Mouse (Mus musculus) gastrocnemius, adult 8-10 months (tissue): ENCODE measurements around the gene Tmem234. TPM values are rescaled to one million over a fixed set of nuclear protein-coding genes. Genes with fewer than 3 reads are reported as not detected.

Source experiments
- DNase-seq, 2 experiments: peaks; one replicate each; pipeline ENCODE4 v3.0.0; 2022; ENCODE audit warnings: low spot score in 2 of 2
- microRNA-seq: library from miRNA; unstranded; fragments of <30 nt; microRNA quantifications from one replicate; pipeline ENCODE4 v1.2.0, GENCODE M21; 2022
- total RNA-seq, 4 experiments: library from RNA; stranded (reverse); gene quantifications; 2 replicates each; pipeline ENCODE4 v1.2.4; 2022

Tmem234 gene
- total RNA-seq, 4 experiments from 2014 or later = 25.9 to 37.5 (median 29.7) TPM

- peak; percentile 12 to 17 for DNase-seq
Measured at GRCm38 (mm10) chr4:129671491-129672082, 71.1 kb downstream of the Tmem234 start.

GRCm38 (mm10) chr4:129672083-129672877, 71.8 kb downstream of the Tmem234 start, which contains the start of gene Kpna6:
Gene Kpna6 (minus strand): TSS chr4:129672767.
- DNase-seq = peak; percentile 76 to 82

- no peak for DNase-seq
Measured at GRCm38 (mm10) chr4:129672878-129673449, 72.5 kb downstream of the Tmem234 start.

Small RNA genes lying within 50 kb of the gene (microRNA-seq; reads per million reads assigned to microRNA genes)
- not detected for gene Mir8119

Other genes starting within 250 kb of the Tmem234 start
- under 1 TPM; 0.48 to 0.79 (median 0.63) TPM for gene Zbtb8a, start 222.6 kb upstream of the Tmem234 start, total RNA-seq
- not detected for gene Zbtb8b, start 159.8 kb upstream of the Tmem234 start, total RNA-seq
- gene Bsdc1, start 139.1 kb upstream of the Tmem234 start, total RNA-seq = 10 to 100 TPM; 37.3 to 42.5 (median 41.0) TPM
- gene Tssk3, start 109.6 kb upstream of the Tmem234 start, total RNA-seq = not detected
- not detected for gene Fam229a, start 109.5 kb upstream of the Tmem234 start, total RNA-seq
- 1 to 10 TPM in 2 of 4 experiments, under 1 TPM in 2; 0.19 to 1.1 (median 0.78) TPM for gene Marcksl1, start 87.1 kb upstream of the Tmem234 start, total RNA-seq
- 1 to 10 TPM; 6.7 to 9.7 (median 7.6) TPM for gene Hdac1, start 58.0 kb upstream of the Tmem234 start, total RNA-seq
- not detected for gene Lck, start 27.0 kb upstream of the Tmem234 start, total RNA-seq
- not detected for gene Fam167b, start 22.1 kb upstream of the Tmem234 start, total RNA-seq
- gene Eif3i, start within 50 bp of the Tmem234 start, total RNA-seq = 100 to 1,000 TPM; 142 to 156 (median 148) TPM
- gene Dcdc2b, start 13.6 kb downstream of the Tmem234 start, total RNA-seq = 1 to 10 TPM in 3 of 4 experiments, under 1 TPM in 1; 0.46 to 1.2 (median 1.1) TPM
- 10 to 100 TPM in 1 of 4 experiments, 1 to 10 TPM in 3; 7.3 to 11.4 (median 8.7) TPM for gene Iqcc, start 18.4 kb downstream of the Tmem234 start, total RNA-seq
- 10 to 100 TPM; 27.9 to 33.0 (median 30.8) TPM for gene Ccdc28b, start 23.3 kb downstream of the Tmem234 start, total RNA-seq
- 10 to 100 TPM; 10.9 to 20.3 (median 15.6) TPM for gene Txlna, start 40.4 kb downstream of the Tmem234 start, total RNA-seq
- gene Kpna6, start 72.1 kb downstream of the Tmem234 start, total RNA-seq = 10 to 100 TPM; 69.1 to 77.9 (median 76.0) TPM
- gene Tmem39b, start 96.2 kb downstream of the Tmem234 start, total RNA-seq = 1 to 10 TPM; 1.8 to 4.9 (median 3.3) TPM
- 10 to 100 TPM; 20.2 to 24.6 (median 23.2) TPM for gene Khdrbs1, start 141.6 kb downstream of the Tmem234 start, total RNA-seq
- 100 to 1,000 TPM; 663 to 813 (median 803) TPM for gene Ptp4a2, start 210.6 kb downstream of the Tmem234 start, total RNA-seq